Mouse (Mus musculus): ENCODE results near the gene C1qtnf6.

DNA sequence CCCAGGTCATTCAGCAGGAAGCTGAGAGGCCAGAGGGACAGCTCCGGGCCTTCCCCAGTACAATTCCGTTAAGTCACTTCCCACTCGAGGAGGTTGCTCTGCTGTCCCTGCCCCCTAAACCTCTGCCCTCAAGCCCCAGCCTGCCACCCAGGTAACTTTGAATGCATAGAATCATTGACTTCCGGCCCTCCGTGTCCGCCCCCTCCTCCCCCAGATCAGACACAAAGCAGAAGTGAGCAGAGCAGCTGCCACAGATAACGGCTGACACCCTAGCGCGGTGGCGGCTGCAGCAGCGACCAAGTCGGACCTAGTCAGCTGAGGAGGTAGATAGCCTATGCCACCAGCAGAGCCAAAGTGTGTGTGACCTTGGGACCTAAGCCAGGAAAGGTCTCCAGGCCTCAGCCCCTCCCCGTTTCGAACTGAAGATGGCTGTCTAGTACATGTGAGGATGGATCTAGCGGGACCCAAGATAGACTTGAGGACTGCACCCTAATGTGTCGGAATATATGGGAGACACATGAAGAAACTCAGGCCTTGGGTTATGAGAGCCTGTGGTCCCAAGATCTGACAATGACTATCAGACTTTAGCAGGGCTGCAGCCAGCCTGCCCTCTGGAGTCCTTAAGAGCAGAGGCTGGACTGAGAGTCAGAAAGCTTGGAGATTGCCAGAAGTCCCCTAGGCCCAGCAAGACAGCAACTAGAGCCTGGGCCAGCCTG, 40.5 kb upstream of the C1qtnf6 start:
- no peak for TF ChIP-seq CTCF (IDR thresholded peaks at IDR 0.05)
- TF ChIP-seq EP300 (IDR thresholded peaks at IDR 0.05) = no peak

Data from lung, postnatal 0 days (tissue).